Mouse (Mus musculus): ENCODE measurements around the gene Moxd1. TPM values are rescaled to one million over a fixed set of nuclear protein-coding genes. Genes with fewer than 3 reads are reported as not detected.

Gene Moxd1
- total and polyA plus RNA-seq, 2 experiments from 2014 or later, result 1.4 to 5.1 TPM

DNA sequence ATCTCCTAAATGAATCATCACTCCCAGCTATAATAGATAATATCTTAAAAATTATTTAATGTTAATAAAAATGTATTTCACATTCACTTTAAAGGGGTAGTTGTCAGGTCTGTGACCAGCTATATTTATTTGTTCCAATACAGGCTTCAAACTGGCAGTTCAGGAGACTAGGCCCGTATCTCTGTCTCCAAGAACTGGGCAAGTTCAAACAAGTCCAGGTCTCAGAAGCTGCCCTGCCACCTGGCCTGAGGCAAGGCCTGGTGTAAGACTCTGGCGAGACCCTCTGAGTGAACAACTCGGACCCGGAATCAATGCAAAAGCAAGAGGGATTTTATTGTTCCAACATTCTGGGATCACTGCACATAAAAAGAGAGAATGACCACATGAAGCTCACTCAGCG, 10.0 kb upstream of the Moxd1 start:
- H3K9ac ChIP-seq (replicated peaks; ENCODE audit: low read length, poor library complexity, severe bottlenecking), result no peak overlapping the region
- no peaks in the 10 kb centered on the region for H3K27me3 ChIP-seq (ENCODE audit: insufficient read depth, low read length)
- no peak overlapping the region for H3K4me3 ChIP-seq (ENCODE audit: low read depth, low read length)
- TF ChIP-seq CTCF (IDR thresholded peaks at IDR 0.05), result no peak
- H3K27ac ChIP-seq (ENCODE audit: low read depth, low read length), result no peak overlapping the region
- no peaks in the 10 kb centered on the region for H3K36me3 ChIP-seq (ENCODE audit: insufficient read depth, low read length)
- ATAC-seq (ENCODE audit: low FRiP score) (no peak), DNase-seq (ENCODE audit: low spot score) (no peak)
- WGBS, result 76% methylated on average over 5 of the region's 5 CpGs
- no peaks in the 10 kb centered on the region for H3K9me3 ChIP-seq (ENCODE audit: low read length)
- no peaks in the 10 kb centered on the region for H3K4me1 ChIP-seq (ENCODE audit: insufficient read depth, low read length)
- H3K4me2 ChIP-seq (ENCODE audit: low read depth, low read length, poor library complexity, severe bottlenecking), result no peak overlapping the region

DNA sequence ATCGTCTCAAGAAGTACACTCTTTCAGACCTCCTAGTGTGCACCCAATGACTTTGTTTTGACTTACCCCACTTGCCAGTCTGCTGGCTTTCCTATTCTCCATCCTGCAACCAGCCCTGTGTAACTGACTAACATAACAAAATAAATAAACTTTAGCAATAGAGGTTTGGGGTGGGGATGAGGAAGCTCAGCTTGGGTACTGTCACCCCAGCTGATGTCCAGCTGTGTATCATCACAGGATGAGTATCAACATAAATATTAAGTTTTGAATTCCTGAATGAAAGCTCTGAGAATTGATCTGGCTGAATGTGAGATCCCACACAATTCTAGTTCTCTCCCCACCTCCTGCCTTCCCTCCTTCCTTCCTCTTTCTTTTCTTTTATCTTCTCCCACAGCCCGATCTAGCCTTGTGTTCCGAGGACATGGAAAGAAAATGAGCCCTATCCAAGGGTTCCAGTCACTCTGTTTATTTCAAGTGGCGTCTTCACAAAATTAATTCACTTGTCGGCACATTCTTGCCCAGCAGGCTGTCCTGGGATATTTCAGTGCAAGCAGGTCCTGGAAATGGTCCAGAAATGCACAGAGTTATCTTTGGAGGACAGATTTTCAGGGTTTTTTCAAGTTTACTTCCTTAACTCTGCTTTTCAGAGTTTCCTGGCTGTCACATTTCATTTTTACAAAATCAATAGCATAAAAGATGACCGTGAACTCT, 5.6 kb upstream of the Moxd1 start:
- DNase-seq (ENCODE audit: low spot score), result no peak
- Histone ChIP-seq H3K9me3 (ENCODE audit: low read length) (no peaks in the 10 kb centered on the region), H3K4me1 (ENCODE audit: insufficient read depth, low read length) (no peaks in the 10 kb centered on the region), H3K9ac (replicated peaks; ENCODE audit: low read length, poor library complexity, severe bottlenecking) (no peak overlapping the region), H3K4me3 (ENCODE audit: low read depth, low read length) (no peak overlapping the region), H3K27me3 (ENCODE audit: insufficient read depth, low read length) (peaks cover 9% of the 10 kb centered on the region), H3K27ac (ENCODE audit: low read depth, low read length) (no peak overlapping the region), H3K4me2 (ENCODE audit: low read depth, low read length, poor library complexity, severe bottlenecking) (no peak overlapping the region), H3K36me3 (ENCODE audit: insufficient read depth, low read length) (no peaks in the 10 kb centered on the region)
- no peak for ATAC-seq (ENCODE audit: low FRiP score)
- TF ChIP-seq CTCF (IDR thresholded peaks at IDR 0.05), result no peak
- WGBS, result 50% methylated on average over 6 of the region's 6 CpGs

DNA sequence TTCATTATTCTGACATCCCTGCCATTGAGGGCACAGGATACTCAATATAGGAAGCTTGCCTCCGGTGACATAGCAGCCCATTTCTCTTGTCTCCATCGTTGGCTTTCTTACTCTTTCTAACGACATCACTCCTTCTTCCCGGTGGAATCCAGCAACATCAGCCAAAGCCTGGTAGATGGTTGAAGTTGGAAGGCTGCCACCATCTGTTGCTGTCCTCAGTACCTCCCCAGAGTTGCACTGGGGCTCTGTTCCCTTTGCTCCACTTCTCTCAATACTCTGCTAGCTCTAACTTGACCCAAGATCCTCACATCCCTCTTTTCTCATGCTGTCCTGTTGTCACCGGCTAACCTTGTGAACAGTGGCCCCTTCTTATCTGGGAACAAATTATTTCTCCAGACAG, 2.4 kb upstream of the Moxd1 start:
- Histone ChIP-seq H3K4me1 (ENCODE audit: insufficient read depth, low read length) (no peaks in the 10 kb centered on the region; the same call in 1 of the 2 replicates), H3K9ac (replicated peaks; ENCODE audit: low read length, poor library complexity, severe bottlenecking) (no peak overlapping the region), H3K4me2 (ENCODE audit: low read depth, low read length, poor library complexity, severe bottlenecking) (no peak overlapping the region), H3K9me3 (ENCODE audit: low read length) (no peaks in the 10 kb centered on the region), H3K4me3 (ENCODE audit: low read depth, low read length) (no peak overlapping the region), H3K27me3 (ENCODE audit: insufficient read depth, low read length) (peaks cover 19% of the 10 kb centered on the region), H3K27ac (ENCODE audit: low read depth, low read length) (no peak overlapping the region), H3K36me3 (ENCODE audit: insufficient read depth, low read length) (no peaks in the 10 kb centered on the region)
- ATAC-seq (ENCODE audit: low FRiP score), result no peak
- no peak for DNase-seq (ENCODE audit: low spot score)
- 87% methylated on average over 5 of the region's 5 CpGs for WGBS
- no peak for TF ChIP-seq CTCF (IDR thresholded peaks at IDR 0.05)

DNA sequence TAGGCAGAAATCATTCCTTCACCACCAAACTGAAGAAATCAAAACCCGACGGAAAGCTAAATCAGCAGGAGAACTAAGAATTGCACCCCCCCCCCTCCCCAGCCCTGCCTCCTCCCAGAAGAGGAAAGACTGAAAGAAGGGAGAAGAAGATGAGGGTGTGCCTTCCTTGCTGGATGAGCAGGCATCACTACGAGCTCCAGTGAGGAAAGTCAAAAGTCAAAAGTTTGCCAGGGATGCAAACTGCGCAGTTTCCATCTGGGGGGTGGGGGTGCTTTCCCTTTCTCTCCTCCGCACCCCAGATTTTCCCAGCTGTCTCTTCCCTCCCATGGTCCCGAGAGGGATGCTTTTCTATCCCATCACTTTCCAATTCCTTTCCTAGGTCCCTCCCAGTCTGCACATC, 406 bp upstream of the Moxd1 start:
- no peaks in the 10 kb centered on the region for H3K9me3 ChIP-seq (ENCODE audit: low read length)
- no peak for TF ChIP-seq CTCF (IDR thresholded peaks at IDR 0.05)
- no peak for ATAC-seq (ENCODE audit: low FRiP score)
- DNase-seq (ENCODE audit: low spot score), result no peak
- peak overlapping the region; percentile 39 for H3K4me3 ChIP-seq (ENCODE audit: low read depth, low read length)
- H3K9ac ChIP-seq (replicated peaks; ENCODE audit: low read length, poor library complexity, severe bottlenecking), result no peak overlapping the region
- H3K36me3 ChIP-seq (ENCODE audit: insufficient read depth, low read length), result no peaks in the 10 kb centered on the region
- no peak overlapping the region for H3K27ac ChIP-seq (ENCODE audit: low read depth, low read length)
- no peaks in the 10 kb centered on the region; the same call in 1 of the 2 replicates for H3K4me1 ChIP-seq (ENCODE audit: insufficient read depth, low read length)
- peaks cover 19% of the 10 kb centered on the region for H3K27me3 ChIP-seq (ENCODE audit: insufficient read depth, low read length)
- peak overlapping the region; percentile 72 for H3K4me2 ChIP-seq (ENCODE audit: low read depth, low read length, poor library complexity, severe bottlenecking)
- 9% methylated on average over 6 of the region's 6 CpGs for WGBS

DNA sequence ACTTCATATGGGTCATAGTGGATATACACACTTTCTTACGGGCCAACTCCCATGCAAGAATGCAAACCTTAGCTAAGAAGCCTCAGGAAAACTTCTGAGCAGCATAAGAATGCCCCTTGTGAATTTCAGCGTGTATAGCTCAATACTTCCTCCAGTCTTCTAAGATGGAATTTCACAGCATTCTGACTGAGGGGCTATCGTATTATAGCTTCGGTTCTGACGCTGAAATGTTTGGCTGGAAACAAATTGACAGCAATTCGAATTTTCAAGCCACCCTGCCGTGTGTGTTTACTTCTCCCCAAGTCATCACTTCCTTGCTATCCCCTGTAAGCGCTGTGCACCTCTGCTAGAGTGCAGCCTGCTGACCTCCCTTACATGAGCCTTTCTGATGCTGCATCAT, 1.3 kb downstream of the Moxd1 start:
- Histone ChIP-seq H3K9ac (replicated peaks; ENCODE audit: low read length, poor library complexity, severe bottlenecking) (no peak overlapping the region), H3K27ac (ENCODE audit: low read depth, low read length) (no peak overlapping the region), H3K36me3 (ENCODE audit: insufficient read depth, low read length) (no peaks in the 10 kb centered on the region), H3K4me3 (ENCODE audit: low read depth, low read length) (no peak overlapping the region), H3K4me2 (ENCODE audit: low read depth, low read length, poor library complexity, severe bottlenecking) (no peak overlapping the region), H3K9me3 (ENCODE audit: low read length) (no peaks in the 10 kb centered on the region), H3K27me3 (ENCODE audit: insufficient read depth, low read length) (peaks cover 19% of the 10 kb centered on the region), H3K4me1 (ENCODE audit: insufficient read depth, low read length) (no peaks in the 10 kb centered on the region; the same call in 1 of the 2 replicates)
- no peak for DNase-seq (ENCODE audit: low spot score)
- ATAC-seq (ENCODE audit: low FRiP score), result no peak
- no peak for TF ChIP-seq CTCF (IDR thresholded peaks at IDR 0.05)
- 38% methylated on average over 8 of the region's 8 CpGs for WGBS

DNA sequence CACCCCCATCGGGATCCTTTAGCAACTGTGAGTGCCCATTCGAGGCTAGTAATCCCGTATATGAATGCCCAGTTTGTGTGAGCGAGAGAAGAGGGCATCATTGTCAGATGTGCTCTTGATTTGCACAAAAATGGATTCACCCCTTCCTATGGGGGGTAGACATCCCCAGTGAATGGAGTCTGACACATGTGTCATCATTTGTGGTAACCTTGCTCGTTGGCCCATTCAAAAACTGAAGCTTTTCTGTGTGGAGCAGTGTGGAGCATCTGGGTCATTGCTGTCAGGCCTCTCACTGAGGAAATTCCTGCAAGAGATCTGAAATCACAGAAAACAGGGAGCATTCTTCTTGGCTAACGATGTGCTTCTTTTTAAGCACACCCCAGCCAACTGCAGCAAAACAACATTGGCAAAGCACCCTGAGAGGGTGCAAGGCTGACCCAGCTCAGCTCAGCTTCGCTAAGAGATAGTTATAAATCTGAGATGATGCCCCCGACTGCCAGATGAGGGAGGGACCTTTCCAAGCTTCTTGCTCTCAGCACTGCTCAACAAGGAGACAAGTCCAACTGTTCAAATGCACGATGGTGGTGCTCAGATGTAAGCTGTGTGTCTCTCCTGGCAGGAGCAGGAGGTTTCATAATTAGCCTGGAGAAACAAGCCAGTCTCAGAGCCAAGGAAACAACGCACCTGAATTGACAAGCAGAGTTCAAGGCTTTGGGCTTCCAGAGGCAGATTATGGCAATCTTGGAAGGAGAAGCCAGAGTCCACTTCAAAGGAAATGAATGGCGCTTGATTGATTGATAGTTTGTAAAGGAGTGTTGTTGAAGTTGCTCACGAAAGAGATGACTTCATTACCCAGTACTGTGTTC, 5.2 kb downstream of the Moxd1 start:
- peak; percentile 59; the same call in 1 of the 2 replicates for ATAC-seq (ENCODE audit: low FRiP score)
- 0 out of 2 replicates have a peak, but pooled peaks cover 3% of the 10 kb centered on the region for H3K27me3 ChIP-seq (ENCODE audit: insufficient read depth, low read length)
- WGBS, result 45% methylated on average over 12 of the region's 12 CpGs

More for the DNA sequence above, 5.2 kb downstream of the Moxd1 start:
- TF ChIP-seq CTCF (IDR thresholded peaks at IDR 0.05), result no peak
- no peak overlapping the region for H3K4me3 ChIP-seq (ENCODE audit: low read depth, low read length)
- H3K4me2 ChIP-seq (ENCODE audit: low read depth, low read length, poor library complexity, severe bottlenecking), result no peak overlapping the region
- no peaks in the 10 kb centered on the region for H3K9me3 ChIP-seq (ENCODE audit: low read length)
- DNase-seq (ENCODE audit: low spot score), result peak; percentile 41
- no peaks in the 10 kb centered on the region for H3K36me3 ChIP-seq (ENCODE audit: insufficient read depth, low read length)
- H3K27ac ChIP-seq (ENCODE audit: low read depth, low read length), result no peak overlapping the region
- H3K9ac ChIP-seq (replicated peaks; ENCODE audit: low read length, poor library complexity, severe bottlenecking), result no peak overlapping the region
- H3K4me1 ChIP-seq (ENCODE audit: insufficient read depth, low read length), result no peaks in the 10 kb centered on the region
